Mouse (Mus musculus) Patski (cell line): ENCODE measurements around the gene Tnfrsf18. TPM values are rescaled to one million over a fixed set of nuclear protein-coding genes. Genes with fewer than 3 reads are reported as not detected.

Experiments used
- ATAC-seq: fragments of 100-300 bp; one replicate; pipeline ENCODE4 v1.8.0; 2021
- CTCF ChIA-PET: fragments of 350-600 bp; sonication (Branson Sonifier 250); formaldehyde crosslinking; loops from one replicate; lab custom pipeline; 2022; ENCODE audit warnings: inconsistent platforms; lab: Charles Lee
- POLR2A ChIA-PET: fragments of 350-600 bp; sonication (Branson Sonifier 250); formaldehyde crosslinking; loops from one replicate; lab custom pipeline; 2022; ENCODE audit warnings: antibody characterized with exemption, inconsistent platforms; lab: Charles Lee
- DNase-seq: peaks from one replicate; pipeline ENCODE4 v3.0.0-alpha.2; 2011; ENCODE audit warnings: low read depth, low spot score
- H3K27me3 ChIP-seq: fragments of 371-371 bp; one replicate; pipeline ENCODE4 v1.5.1; 2021
- CTCF ChIP-seq: fragments of 100-300 bp; IDR thresholded peaks from one replicate; pipeline ENCODE4 v1.5.1; 2021
- in situ Hi-C: fragments of 300-500 bp; cut with MboI; formaldehyde crosslinking; loops from 3 replicates; pipeline ENCODE4 v1.11.1; 2018; ENCODE audit warnings: low pct_unique_long_range_greater_than_20kb, mixed read lengths
- polyA plus RNA-seq: library from polyadenylated mRNA; unstranded; gene quantifications from one replicate; pipeline ENCODE4 v1.2.3, GENCODE M21; 2021

Tnfrsf18 gene
- polyA plus RNA-seq, 1 experiment from 2014 or later, result 1.0 TPM

DNA sequence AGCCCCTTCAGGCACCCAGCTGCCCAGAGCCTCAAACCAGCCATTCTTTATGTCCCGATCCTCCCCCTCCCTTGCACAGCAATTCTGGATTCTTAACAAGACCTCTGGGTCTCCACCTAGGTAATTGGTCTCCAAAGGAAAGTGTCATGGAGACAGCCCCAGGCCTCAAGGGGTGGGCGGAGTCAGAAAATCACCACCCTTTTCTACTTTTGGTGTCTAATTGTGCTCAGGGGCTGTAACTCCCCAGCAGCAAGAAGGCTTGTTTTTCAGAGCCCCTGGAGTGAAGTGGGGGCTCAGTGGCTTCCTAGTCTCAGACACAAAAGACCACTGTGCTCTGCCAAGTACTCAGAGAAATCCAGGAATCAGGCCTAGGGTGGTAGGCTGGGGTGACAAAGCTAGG lies 44.8 kb downstream of the Tnfrsf18 start:
- DNase-seq (no peak), ATAC-seq (no peak)
- CTCF ChIA-PET, result interaction anchor here (1.1 kb wide), 1 partner anchor 13 kb away, joined by 3 read pairs; no protein-coding TSS in a partner anchor
- POLR2A ChIA-PET, result interaction anchor here (1.0 to 1.7 kb wide), 3 partner anchors 12 to 43 kb away, joined by 3 read pairs; no protein-coding TSS in a partner anchor
- TF ChIP-seq CTCF, result no peak
- no peaks in the 10 kb centered on the region for H3K27me3 ChIP-seq
- in situ Hi-C loops, result no loop called here

DNA sequence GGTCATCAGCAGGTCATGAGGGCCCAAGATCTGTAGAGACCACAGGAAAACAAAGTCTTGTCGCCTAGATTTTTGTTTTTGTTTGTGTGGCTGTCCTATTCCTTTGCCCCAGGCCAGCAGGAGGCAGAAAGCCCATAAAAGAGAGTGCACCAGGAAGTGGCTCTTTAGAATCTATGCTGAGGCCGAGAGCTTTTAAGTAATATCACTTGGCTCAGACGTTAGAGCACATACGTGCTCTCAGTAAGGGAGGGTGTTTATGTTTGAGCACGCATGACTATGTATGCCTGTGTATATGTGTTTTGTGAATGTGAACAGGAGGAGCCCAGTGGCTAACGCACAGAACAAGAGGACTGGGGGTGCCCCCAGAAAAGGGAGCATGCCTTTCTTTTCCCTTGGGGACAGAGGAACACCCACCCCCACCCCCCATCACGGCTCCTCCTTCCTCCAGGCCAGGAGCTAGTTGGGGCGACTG lies 51.0 kb downstream of the Tnfrsf18 start:
- H3K27me3 ChIP-seq, result no peaks in the 10 kb centered on the region
- TF ChIP-seq CTCF, result no peak
- ChIA-PET CTCF (no interaction called here), POLR2A (no interaction called here)
- DNase-seq, result no peak
- in situ Hi-C loops, result no loop called here
- ATAC-seq, result no peak

GRCm38 (mm10) chr4:156077499-156078301 lies 51.7 kb downstream of the Tnfrsf18 start:
- ChIA-PET POLR2A (no interaction called here), CTCF (no interaction called here)
- H3K27me3 ChIP-seq, result no peaks in the 10 kb centered on the region
- in situ Hi-C loops, result no loop called here
- TF ChIP-seq CTCF, result no peak
- DNase-seq (no peak), ATAC-seq (no peak)

Other genes with a start within 250 kb of the Tnfrsf18 start
- 0.05 TPM for gene Tmem88b, start 240.3 kb upstream of the Tnfrsf18 start, polyA plus RNA-seq
- gene Ankrd65, start 235.7 kb upstream of the Tnfrsf18 start, polyA plus RNA-seq, result not detected
- 124 TPM for gene Mrpl20, start 223.3 kb upstream of the Tnfrsf18 start, polyA plus RNA-seq
- gene Ccnl2, start 213.7 kb upstream of the Tnfrsf18 start, polyA plus RNA-seq, result 55.5 TPM
- 127 TPM for gene Aurkaip1, start 194.9 kb upstream of the Tnfrsf18 start, polyA plus RNA-seq
- 15.4 TPM for gene Mxra8, start 186.5 kb upstream of the Tnfrsf18 start, polyA plus RNA-seq
- gene Dvl1, start 178.8 kb upstream of the Tnfrsf18 start, polyA plus RNA-seq, result 83.6 TPM
- 1.2 TPM for gene Tas1r3, start 162.8 kb upstream of the Tnfrsf18 start, polyA plus RNA-seq
- gene Cptp, start 156.7 kb upstream of the Tnfrsf18 start, polyA plus RNA-seq, result 15.4 TPM
- gene Ints11, start 156.6 kb upstream of the Tnfrsf18 start, polyA plus RNA-seq, result 37.6 TPM
- gene Pusl1, start 134.4 kb upstream of the Tnfrsf18 start, polyA plus RNA-seq, result 22.4 TPM
- gene Acap3, start 134.3 kb upstream of the Tnfrsf18 start, polyA plus RNA-seq, result 16.7 TPM
- 60.1 TPM for gene Ube2j2, start 82.3 kb upstream of the Tnfrsf18 start, polyA plus RNA-seq
- gene C1qtnf12, start 63.8 kb upstream of the Tnfrsf18 start, polyA plus RNA-seq, result 0.59 TPM
- 6.2 TPM for gene B3galt6, start 33.5 kb upstream of the Tnfrsf18 start, polyA plus RNA-seq
- gene Sdf4, start 33.3 kb upstream of the Tnfrsf18 start, polyA plus RNA-seq, result 167 TPM
- gene Tnfrsf4, start 12.3 kb upstream of the Tnfrsf18 start, polyA plus RNA-seq, result 0.36 TPM
- 3.7 TPM for gene Ttll10, start 33.2 kb downstream of the Tnfrsf18 start, polyA plus RNA-seq
- gene 9430015G10Rik, start 83.8 kb downstream of the Tnfrsf18 start, polyA plus RNA-seq, result 9.3 TPM
- gene Rnf223, start 104.3 kb downstream of the Tnfrsf18 start, polyA plus RNA-seq, result 0.15 TPM
- 166 TPM for gene Agrn, start 171.3 kb downstream of the Tnfrsf18 start, polyA plus RNA-seq
- gene Isg15, start 174.7 kb downstream of the Tnfrsf18 start, polyA plus RNA-seq, result 1.8 TPM
- 0.60 TPM for gene AW011738, start 177.1 kb downstream of the Tnfrsf18 start, polyA plus RNA-seq
- 0.33 TPM for gene Perm1, start 189.7 kb downstream of the Tnfrsf18 start, polyA plus RNA-seq
- gene Plekhn1, start 208.7 kb downstream of the Tnfrsf18 start, polyA plus RNA-seq, result 14.5 TPM
- 37.0 TPM for gene Noc2l, start 209.8 kb downstream of the Tnfrsf18 start, polyA plus RNA-seq
- 1.3 TPM for gene Samd11, start 229.5 kb downstream of the Tnfrsf18 start, polyA plus RNA-seq